Mouse (Mus musculus) midbrain, embryonic 13.5 days (tissue): Measurements from ENCODE around the gene Sctr. TPM values are rescaled to one million over a fixed set of nuclear protein-coding genes. Genes with fewer than 3 reads are reported as not detected.

Experiments
- ATAC-seq: fragments of 200-750 bp; cut with Nextera tagmentation; 2 replicates; pipeline ENCODE4 v1.8.0; 2017; ENCODE audit warnings: mild to moderate bottlenecking, moderate TSS enrichment, moderate library complexity
- H3K27ac ChIP-seq: fragments of 300-500 bp; sonication (generic); 2 replicates; pipeline ENCODE4 v1.5.1; 2015; ENCODE audit warnings: inconsistent platforms, mild to moderate bottlenecking, moderate library complexity
- H3K27me3 ChIP-seq: fragments of 300-500 bp; sonication (generic); 2 replicates; pipeline ENCODE4 v1.6.1; 2015; ENCODE audit warnings: mild to moderate bottlenecking, inconsistent platforms
- H3K36me3 ChIP-seq: fragments of 300-500 bp; sonication (generic); 2 replicates; pipeline ENCODE4 v1.6.1; 2015; ENCODE audit warnings: mild to moderate bottlenecking, inconsistent platforms
- H3K4me1 ChIP-seq: fragments of 300-500 bp; sonication (generic); replicated peaks from 2 replicates; pipeline ENCODE4 v1.6.1; 2015; ENCODE audit warnings: inconsistent platforms
- H3K4me2 ChIP-seq: fragments of 300-500 bp; sonication (generic); replicated peaks from 2 replicates; pipeline ENCODE4 v1.6.1; 2015; ENCODE audit warnings: moderate library complexity, mild to moderate bottlenecking, inconsistent platforms
- H3K4me3 ChIP-seq: fragments of 300-500 bp; sonication (generic); replicated peaks from 2 replicates; pipeline ENCODE4 v1.5.1; 2015; ENCODE audit warnings: mild to moderate bottlenecking, inconsistent platforms
- H3K9ac ChIP-seq: fragments of 300-500 bp; sonication (generic); replicated peaks from 2 replicates; pipeline ENCODE4 v1.6.1; 2015; ENCODE audit warnings: mild to moderate bottlenecking, inconsistent platforms
- H3K9me3 ChIP-seq: fragments of 300-500 bp; sonication (generic); 2 replicates; pipeline ENCODE4 v1.6.1; 2016; ENCODE audit warnings: mild to moderate bottlenecking, inconsistent platforms
- WGBS: fragments of 180-500 bp; shearing (Covaris S2); methylation state at CpG from one replicate; pipeline ENCODE4 v1.1.7; 2015; 5-methylcytosine and 5-hydroxymethylcytosine counted together
- polyA plus RNA-seq: library from polyadenylated mRNA; unstranded; fragments of >200 nt; fragmentation: Nextera tagmentation; extraction: Ambion mirVana; gene quantifications from 2 replicates; pipeline ENCODE4 v1.2.1, GENCODE M21; 2015

The Sctr gene
- polyA plus RNA-seq, 1 experiment from 2014 or later, result 0.98 TPM

- H3K27ac ChIP-seq, result no peak overlapping the region
- no peak overlapping the region for H3K4me3 ChIP-seq
- H3K9ac ChIP-seq, result no peak overlapping the region
- WGBS, result 60% methylated on average over 3 of the region's 3 CpGs
- H3K36me3 ChIP-seq, result no peaks in the 10 kb centered on the region
- ATAC-seq, result no peak
- H3K27me3 ChIP-seq, result no peaks in the 10 kb centered on the region
- no peaks in the 10 kb centered on the region for H3K9me3 ChIP-seq
- no peaks in the 10 kb centered on the region for H3K4me1 ChIP-seq
- H3K4me2 ChIP-seq, result no peak overlapping the region
Observed at GRCm38 (mm10) chr1:120094920-120095319, 88.2 kb downstream of the Sctr start.

- Histone ChIP-seq H3K27ac (no peak overlapping the region), H3K4me3 (no peak overlapping the region), H3K4me1 (no peaks in the 10 kb centered on the region), H3K4me2 (no peak overlapping the region), H3K9ac (no peak overlapping the region), H3K27me3 (no peaks in the 10 kb centered on the region), H3K9me3 (no peaks in the 10 kb centered on the region), H3K36me3 (no peaks in the 10 kb centered on the region)
- 14% methylated on average over 7 of the region's 7 CpGs for WGBS
- ATAC-seq, result no peak
Observed at GRCm38 (mm10) chr1:120098327-120098726, 91.6 kb downstream of the Sctr start.

- no peaks in the 10 kb centered on the region for H3K36me3 ChIP-seq
- H3K4me1 ChIP-seq, result no peaks in the 10 kb centered on the region
- no peak overlapping the region for H3K4me2 ChIP-seq
- WGBS, result 72% methylated on average over 6 of the region's 6 CpGs
- no peak overlapping the region for H3K9ac ChIP-seq
- H3K9me3 ChIP-seq, result no peaks in the 10 kb centered on the region
- no peak overlapping the region for H3K4me3 ChIP-seq
- H3K27me3 ChIP-seq, result no peaks in the 10 kb centered on the region
- no peak overlapping the region for H3K27ac ChIP-seq
- no peak for ATAC-seq
Observed at GRCm38 (mm10) chr1:120099483-120099882, 92.8 kb downstream of the Sctr start.

GRCm38 (mm10) chr1:120100456-120101226, 93.9 kb downstream of the Sctr start:
- H3K27ac ChIP-seq, result no peak overlapping the region
- H3K9me3 ChIP-seq, result no peaks in the 10 kb centered on the region
- no peaks in the 10 kb centered on the region for H3K4me1 ChIP-seq
- ATAC-seq, result no peak
- no peak overlapping the region for H3K4me3 ChIP-seq
- WGBS, result 77% methylated on average over 8 of the region's 8 CpGs
- H3K27me3 ChIP-seq, result no peaks in the 10 kb centered on the region
- H3K36me3 ChIP-seq, result no peaks in the 10 kb centered on the region
- H3K9ac ChIP-seq, result no peak overlapping the region
- H3K4me2 ChIP-seq, result no peak overlapping the region

- no peaks in the 10 kb centered on the region for H3K27me3 ChIP-seq
- H3K9me3 ChIP-seq, result no peaks in the 10 kb centered on the region
- ATAC-seq, result no peak
- no peaks in the 10 kb centered on the region for H3K36me3 ChIP-seq
- H3K9ac ChIP-seq, result no peak overlapping the region
- H3K27ac ChIP-seq, result no peak overlapping the region
- no peak overlapping the region for H3K4me2 ChIP-seq
- H3K4me3 ChIP-seq, result no peak overlapping the region
- no peaks in the 10 kb centered on the region for H3K4me1 ChIP-seq
- WGBS, result 89% methylated on average over 3 of the region's 3 CpGs
Observed at GRCm38 (mm10) chr1:120101227-120101609, 94.5 kb downstream of the Sctr start.

GRCm38 (mm10) chr1:120105556-120105959, 98.9 kb downstream of the Sctr start:
- H3K9ac ChIP-seq, result no peak overlapping the region
- no peaks in the 10 kb centered on the region for H3K36me3 ChIP-seq
- H3K4me3 ChIP-seq, result no peak overlapping the region
- ATAC-seq, result no peak
- no peak overlapping the region for H3K27ac ChIP-seq
- H3K4me2 ChIP-seq, result no peak overlapping the region
- WGBS, result 80% methylated on average over 5 of the region's 5 CpGs
- no peaks in the 10 kb centered on the region for H3K27me3 ChIP-seq
- H3K4me1 ChIP-seq, result no peaks in the 10 kb centered on the region
- no peaks in the 10 kb centered on the region for H3K9me3 ChIP-seq

GRCm38 (mm10) chr1:120109741-120110432, 103.2 kb downstream of the Sctr start:
- Histone ChIP-seq H3K4me1 (no peaks in the 10 kb centered on the region), H3K27ac (no peak overlapping the region), H3K27me3 (no peaks in the 10 kb centered on the region), H3K9me3 (no peaks in the 10 kb centered on the region), H3K4me3 (no peak overlapping the region), H3K36me3 (peaks cover 28% of the 10 kb centered on the region), H3K9ac (no peak overlapping the region), H3K4me2 (no peak overlapping the region)
- WGBS, result 85% methylated on average over 19 of the region's 19 CpGs
- no peak for ATAC-seq

GRCm38 (mm10) chr1:120111766-120112165, 105.1 kb downstream of the Sctr start:
- no peak overlapping the region for H3K4me3 ChIP-seq
- WGBS, result 88% methylated on average over 8 of the region's 8 CpGs
- H3K36me3 ChIP-seq, result peaks cover 43% of the 10 kb centered on the region
- no peak overlapping the region for H3K4me2 ChIP-seq
- no peaks in the 10 kb centered on the region for H3K4me1 ChIP-seq
- no peak overlapping the region for H3K27ac ChIP-seq
- no peak for ATAC-seq
- no peaks in the 10 kb centered on the region for H3K27me3 ChIP-seq
- H3K9ac ChIP-seq, result no peak overlapping the region
- no peaks in the 10 kb centered on the region for H3K9me3 ChIP-seq

- H3K4me3 ChIP-seq, result no peak overlapping the region
- 89% methylated on average over 12 of the region's 12 CpGs for WGBS
- no peaks in the 10 kb centered on the region for H3K9me3 ChIP-seq
- H3K27me3 ChIP-seq, result no peaks in the 10 kb centered on the region
- ATAC-seq, result no peak
- H3K36me3 ChIP-seq, result peaks cover 43% of the 10 kb centered on the region
- no peak overlapping the region for H3K27ac ChIP-seq
- no peak overlapping the region for H3K4me2 ChIP-seq
- H3K9ac ChIP-seq, result no peak overlapping the region
- no peaks in the 10 kb centered on the region for H3K4me1 ChIP-seq
Observed at GRCm38 (mm10) chr1:120112251-120113187, 105.8 kb downstream of the Sctr start.

Other genes starting within 250 kb of the Sctr start
- gene Ptpn4, start 169.3 kb upstream of the Sctr start, polyA plus RNA-seq, result 10.6 and 11.8 TPM in 2 replicates
- gene Tmem177, start 93.7 kb upstream of the Sctr start, polyA plus RNA-seq, result 8.9 and 9.0 TPM in 2 replicates
- 0.05 TPM in 1 of 2 replicates, not detected in the other for gene Cfap221, start 9.7 kb upstream of the Sctr start, polyA plus RNA-seq
- gene Tmem37, start 67.2 kb downstream of the Sctr start, polyA plus RNA-seq, result 6.0 and 6.2 TPM in 2 replicates
- gene Dbi, start 114.2 kb downstream of the Sctr start, polyA plus RNA-seq, result 654 and 688 TPM in 2 replicates
- 20.7 and 21.8 TPM in 2 replicates for gene 3110009E18Rik, start 114.3 kb downstream of the Sctr start, polyA plus RNA-seq